Mouse (Mus musculus) central nervous system, embryonic 11.5 days (tissue): ENCODE data around the gene Clec2d. TPM values are rescaled to one million over a fixed set of nuclear protein-coding genes. Genes with fewer than 3 reads are reported as not detected.

Experiments
- polyA plus RNA-seq: library from polyadenylated mRNA; depleted of rRNA; stranded (reverse); fragments of >200 nt; gene quantifications from 2 replicates; pipeline ENCODE4 v1.2.3, GENCODE M21; 2012; rRNA removed

The Clec2d gene
- 1.2 and 2.3 TPM in 2 replicates for polyA plus RNA-seq

DNA sequence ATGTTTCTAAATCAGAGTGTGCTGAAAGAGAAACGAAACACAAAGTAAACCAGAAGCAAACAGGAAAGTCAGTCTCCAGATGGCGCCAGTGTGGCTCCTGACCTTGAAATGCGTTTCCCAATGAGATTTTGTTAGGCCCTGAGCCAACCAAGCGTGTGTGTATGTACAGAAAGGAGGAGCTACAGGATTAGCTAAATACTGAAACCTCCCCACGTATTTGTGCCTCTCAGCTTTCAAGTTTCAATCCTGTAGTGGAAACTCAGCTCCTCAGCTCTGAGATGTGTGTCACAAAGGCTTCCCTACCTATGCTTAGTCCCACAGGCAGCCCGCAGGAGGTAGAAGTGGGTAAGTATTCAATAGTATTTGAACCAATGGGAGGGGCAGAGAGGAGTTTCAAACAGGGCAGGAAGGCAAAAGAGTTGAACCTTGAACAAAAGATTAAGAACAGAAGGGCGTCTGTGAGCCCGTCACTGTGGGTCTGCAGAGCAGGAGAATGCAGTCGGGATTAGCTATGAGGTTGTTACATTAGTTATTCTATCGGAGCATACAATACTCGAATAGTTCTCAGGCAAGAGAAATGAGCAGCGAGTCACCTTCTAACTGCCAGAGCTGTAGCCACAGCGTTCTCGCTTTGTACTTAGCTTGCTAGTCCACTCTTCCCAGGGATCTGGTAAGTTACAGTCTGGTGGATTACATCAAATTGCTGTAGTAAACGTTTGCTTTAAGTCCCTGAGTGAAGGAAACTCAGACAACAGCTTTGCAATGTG lies at the start of gene Clec2d:
TSS of gene Clec2d (plus strand) at position 213 of the 767 bp plus-strand sequence.

Other genes with a start within 250 kb of the Clec2d start
- gene Clec2g, start 246.2 kb upstream of the Clec2d start, polyA plus RNA-seq, result not detected in 2 replicates
- 0.06 and 0.21 TPM in 2 replicates for gene Klrb1f, start 134.7 kb upstream of the Clec2d start, polyA plus RNA-seq
- not detected in 2 replicates for gene Clec2e, start 79.7 kb upstream of the Clec2d start, polyA plus RNA-seq
- gene Cd69, start 94.8 kb downstream of the Clec2d start, polyA plus RNA-seq, result 0.07 and 0.29 TPM in 2 replicates
- not detected in 2 replicates for gene 4922502D21Rik, start 151.2 kb downstream of the Clec2d start, polyA plus RNA-seq
- gene Clec12a, start 162.1 kb downstream of the Clec2d start, polyA plus RNA-seq, result 0.34 and 0.41 TPM in 2 replicates
- 0.07 and 0.10 TPM in 2 replicates for gene Clec12b, start 205.3 kb downstream of the Clec2d start, polyA plus RNA-seq
- gene Clec1b, start 216.7 kb downstream of the Clec2d start, polyA plus RNA-seq, result 6.2 and 6.4 TPM in 2 replicates
- 1.2 and 1.4 TPM in 2 replicates for gene Clec9a, start 228.2 kb downstream of the Clec2d start, polyA plus RNA-seq